Mouse (Mus musculus): ENCODE results near the gene Zfp385a. TPM values are rescaled to one million over a fixed set of nuclear protein-coding genes. Genes with fewer than 3 reads are reported as not detected.
A peak's percentile ranks its signal among the peaks of the same experiment; 100 is the strongest.

The Zfp385a gene
- polyA plus RNA-seq, 1 experiment from 2014 or later: 18.4 TPM

DNA sequence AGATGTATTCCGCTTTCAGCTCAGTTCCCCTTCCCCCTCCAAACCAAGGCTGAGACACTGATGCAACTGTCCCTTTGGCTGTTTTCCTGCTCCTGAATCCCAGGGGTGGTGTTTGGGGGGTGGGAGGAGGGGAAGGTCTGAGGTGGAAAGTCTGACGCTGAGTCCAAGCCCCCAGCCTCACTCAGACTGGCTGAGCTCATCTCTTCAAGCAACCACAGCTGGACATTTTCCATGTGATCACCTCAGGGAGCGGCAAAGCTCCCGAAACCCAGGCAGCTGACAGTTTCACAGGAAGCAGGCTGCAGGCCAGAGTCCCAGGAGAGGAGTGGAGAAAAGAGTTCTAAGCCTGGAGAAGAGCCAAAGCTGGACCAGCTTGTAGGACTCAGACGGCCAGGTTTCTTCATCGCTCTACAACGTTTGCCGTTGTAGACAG lies 37.0 kb upstream of the Zfp385a start:
- Histone ChIP-seq H3K4me3 (ENCODE audit: low read depth, low read length) (no peak overlapping the region), H3K9me3 (ENCODE audit: control insufficient read depth, low read length) (no peaks in the 10 kb centered on the region), H3K27ac (replicated peaks; ENCODE audit: low read depth, low read length) (peak overlapping the region; percentile 44), H3K27me3 (replicated peaks; ENCODE audit: control insufficient read depth, insufficient read depth, low read length) (no peaks in the 10 kb centered on the region), H3K9ac (ENCODE audit: low read depth, low read length) (no peak overlapping the region), H3K4me1 (ENCODE audit: control insufficient read depth, insufficient read depth, low read length) (peaks cover 14% of the 10 kb centered on the region; the same call in 1 of the 2 replicates), H3K36me3 (ENCODE audit: control insufficient read depth, insufficient read depth, low read length) (no peaks in the 10 kb centered on the region), H3K4me2 (ENCODE audit: low read depth, low read length) (peak overlapping the region; percentile 5; the same call in 1 of the 2 replicates)
- peak; percentile 83 for DNase-seq (ENCODE audit: low spot score)
- 42% methylated on average over 8 of the region's 8 CpGs for WGBS
- ATAC-seq (ENCODE audit: low read depth): peak; percentile 79; the same call in 1 of the 2 replicates

DNA sequence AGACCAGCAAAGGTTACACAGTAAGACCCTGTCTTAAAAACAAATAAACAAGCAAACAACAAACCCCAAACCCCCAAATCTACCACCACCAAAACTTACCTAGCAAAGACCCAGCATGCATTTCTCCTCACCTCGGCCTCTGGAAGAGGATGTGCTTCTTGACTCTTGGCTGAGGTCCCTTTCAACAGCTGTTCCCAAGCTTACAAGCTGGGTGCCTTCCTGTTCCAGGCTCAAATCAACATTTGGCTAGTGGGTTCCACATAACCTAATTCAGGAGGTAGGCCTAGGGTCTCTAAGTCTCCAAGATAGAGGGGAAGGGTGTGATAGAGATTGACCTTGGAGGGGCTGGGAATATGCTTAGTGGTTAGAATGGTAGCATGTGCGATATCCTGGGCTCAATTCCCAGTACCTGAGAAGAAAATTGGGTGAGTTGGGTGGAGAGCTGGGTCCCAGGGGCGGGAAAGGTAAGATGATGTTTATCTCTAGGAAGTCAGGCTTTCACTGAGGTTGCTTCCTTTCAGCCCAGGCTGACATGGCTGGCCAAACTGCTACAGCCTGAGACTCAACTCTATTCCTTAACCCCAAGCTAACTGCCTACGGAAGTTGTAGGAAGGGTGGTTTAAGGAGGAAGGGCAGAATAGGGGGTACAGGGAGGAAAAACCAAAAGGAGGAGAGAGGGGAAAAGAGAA lies 35.4 kb upstream of the Zfp385a start:
- ATAC-seq (ENCODE audit: low read depth) (no peak), DNase-seq (ENCODE audit: low spot score) (no peak)
- Histone ChIP-seq H3K4me2 (ENCODE audit: low read depth, low read length) (no peak overlapping the region), H3K27me3 (replicated peaks; ENCODE audit: control insufficient read depth, insufficient read depth, low read length) (no peaks in the 10 kb centered on the region), H3K9ac (ENCODE audit: low read depth, low read length) (no peak overlapping the region), H3K27ac (replicated peaks; ENCODE audit: low read depth, low read length) (no peak overlapping the region), H3K4me1 (ENCODE audit: control insufficient read depth, insufficient read depth, low read length) (peaks cover 14% of the 10 kb centered on the region), H3K4me3 (ENCODE audit: low read depth, low read length) (no peak overlapping the region), H3K36me3 (ENCODE audit: control insufficient read depth, insufficient read depth, low read length) (no peaks in the 10 kb centered on the region), H3K9me3 (ENCODE audit: control insufficient read depth, low read length) (no peaks in the 10 kb centered on the region)
- WGBS: 85% methylated on average over 4 of the region's 4 CpGs

GRCm38 (mm10) chr15:103372461-103372860 lies 32.6 kb upstream of the Zfp385a start:
- Histone ChIP-seq H3K9ac (ENCODE audit: low read depth, low read length) (no peak overlapping the region), H3K4me2 (ENCODE audit: low read depth, low read length) (no peak overlapping the region), H3K27ac (replicated peaks; ENCODE audit: low read depth, low read length) (no peak overlapping the region), H3K4me1 (ENCODE audit: control insufficient read depth, insufficient read depth, low read length) (no peaks in the 10 kb centered on the region; the same call in 1 of the 2 replicates), H3K36me3 (ENCODE audit: control insufficient read depth, insufficient read depth, low read length) (no peaks in the 10 kb centered on the region), H3K9me3 (ENCODE audit: control insufficient read depth, low read length) (no peaks in the 10 kb centered on the region), H3K4me3 (ENCODE audit: low read depth, low read length) (no peak overlapping the region), H3K27me3 (replicated peaks; ENCODE audit: control insufficient read depth, insufficient read depth, low read length) (no peaks in the 10 kb centered on the region)
- ATAC-seq (ENCODE audit: low read depth): no peak
- DNase-seq (ENCODE audit: low spot score): no peak

- H3K9ac ChIP-seq (ENCODE audit: low read depth, low read length): no peak overlapping the region
- H3K27ac ChIP-seq (replicated peaks; ENCODE audit: low read depth, low read length): peak overlapping the region; percentile 67; the same call in 1 of the 2 replicates
- WGBS: 74% methylated on average over 1 of the region's 1 CpGs
- no peak overlapping the region for H3K4me2 ChIP-seq (ENCODE audit: low read depth, low read length)
- peaks cover 5% of the 10 kb centered on the region for H3K4me1 ChIP-seq (ENCODE audit: control insufficient read depth, insufficient read depth, low read length)
- H3K9me3 ChIP-seq (ENCODE audit: control insufficient read depth, low read length): no peaks in the 10 kb centered on the region
- no peaks in the 10 kb centered on the region for H3K27me3 ChIP-seq (replicated peaks; ENCODE audit: control insufficient read depth, insufficient read depth, low read length)
- no peaks in the 10 kb centered on the region for H3K36me3 ChIP-seq (ENCODE audit: control insufficient read depth, insufficient read depth, low read length)
- ATAC-seq (ENCODE audit: low read depth) (no peak), DNase-seq (ENCODE audit: low spot score) (no peak)
- H3K4me3 ChIP-seq (ENCODE audit: low read depth, low read length): no peak overlapping the region
Measured at GRCm38 (mm10) chr15:103371741-103372140, 31.8 kb upstream of the Zfp385a start.

GRCm38 (mm10) chr15:103371208-103371607 lies 31.3 kb upstream of the Zfp385a start:
- DNase-seq (ENCODE audit: low spot score) (peak; percentile 60), ATAC-seq (ENCODE audit: low read depth) (no peak; the same call in 1 of the 2 replicates)
- H3K27ac ChIP-seq (replicated peaks; ENCODE audit: low read depth, low read length): peak overlapping the region; percentile 67; the same call in 1 of the 2 replicates

DNA sequence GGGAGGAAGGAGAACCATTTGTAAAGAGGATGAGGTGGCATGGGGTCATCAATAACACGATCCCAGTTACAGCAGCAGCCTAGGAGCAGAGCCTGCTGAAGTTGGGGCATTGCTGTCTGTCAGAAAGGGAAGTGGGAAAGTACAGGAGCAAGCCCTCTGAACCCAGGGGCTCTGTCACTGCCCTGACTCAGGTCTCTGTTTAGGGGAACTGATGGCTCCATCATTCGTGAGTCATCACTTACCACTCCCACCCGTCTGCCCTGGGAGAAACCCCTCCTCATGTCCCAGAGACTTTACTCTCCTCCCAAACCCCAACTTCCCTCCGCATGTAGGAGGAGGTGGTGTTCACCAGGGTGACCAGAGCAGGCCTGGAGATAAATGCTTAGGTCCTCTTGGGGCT lies 30.6 kb upstream of the Zfp385a start:
- Histone ChIP-seq H3K4me3 (ENCODE audit: low read depth, low read length) (no peak overlapping the region), H3K4me2 (ENCODE audit: low read depth, low read length) (no peak overlapping the region), H3K4me1 (ENCODE audit: control insufficient read depth, insufficient read depth, low read length) (peaks cover 5% of the 10 kb centered on the region), H3K9me3 (ENCODE audit: control insufficient read depth, low read length) (no peaks in the 10 kb centered on the region), H3K36me3 (ENCODE audit: control insufficient read depth, insufficient read depth, low read length) (no peaks in the 10 kb centered on the region), H3K27me3 (replicated peaks; ENCODE audit: control insufficient read depth, insufficient read depth, low read length) (no peaks in the 10 kb centered on the region), H3K9ac (ENCODE audit: low read depth, low read length) (no peak overlapping the region), H3K27ac (replicated peaks; ENCODE audit: low read depth, low read length) (no peak overlapping the region)
- no peak for DNase-seq (ENCODE audit: low spot score)
- no peak for ATAC-seq (ENCODE audit: low read depth)
- WGBS: 47% methylated on average over 4 of the region's 4 CpGs

More at GRCm38 (mm10) chr15:103371208-103371607, 31.3 kb upstream of the Zfp385a start:
- no peaks in the 10 kb centered on the region for H3K9me3 ChIP-seq (ENCODE audit: control insufficient read depth, low read length)
- H3K4me1 ChIP-seq (ENCODE audit: control insufficient read depth, insufficient read depth, low read length): peaks cover 5% of the 10 kb centered on the region
- no peaks in the 10 kb centered on the region for H3K36me3 ChIP-seq (ENCODE audit: control insufficient read depth, insufficient read depth, low read length)
- no peaks in the 10 kb centered on the region for H3K27me3 ChIP-seq (replicated peaks; ENCODE audit: control insufficient read depth, insufficient read depth, low read length)
- H3K9ac ChIP-seq (ENCODE audit: low read depth, low read length): no peak overlapping the region
- H3K4me3 ChIP-seq (ENCODE audit: low read depth, low read length): no peak overlapping the region
- no peak overlapping the region for H3K4me2 ChIP-seq (ENCODE audit: low read depth, low read length)
- 17% methylated on average over 2 of the region's 2 CpGs for WGBS

- ATAC-seq (ENCODE audit: low read depth) (no peak), DNase-seq (ENCODE audit: low spot score) (no peak)
- WGBS: 38% methylated on average over 1 of the region's 1 CpGs
- Histone ChIP-seq H3K4me2 (ENCODE audit: low read depth, low read length) (no peak overlapping the region), H3K4me1 (ENCODE audit: control insufficient read depth, insufficient read depth, low read length) (peaks cover 16% of the 10 kb centered on the region), H3K27ac (replicated peaks; ENCODE audit: low read depth, low read length) (no peak overlapping the region), H3K36me3 (ENCODE audit: control insufficient read depth, insufficient read depth, low read length) (no peaks in the 10 kb centered on the region), H3K9me3 (ENCODE audit: control insufficient read depth, low read length) (no peaks in the 10 kb centered on the region), H3K4me3 (ENCODE audit: low read depth, low read length) (no peak overlapping the region), H3K27me3 (replicated peaks; ENCODE audit: control insufficient read depth, insufficient read depth, low read length) (no peaks in the 10 kb centered on the region), H3K9ac (ENCODE audit: low read depth, low read length) (no peak overlapping the region)
Measured at GRCm38 (mm10) chr15:103369123-103369522, 29.2 kb upstream of the Zfp385a start.

- Histone ChIP-seq H3K9me3 (ENCODE audit: control insufficient read depth, low read length) (no peaks in the 10 kb centered on the region), H3K27me3 (replicated peaks; ENCODE audit: control insufficient read depth, insufficient read depth, low read length) (no peaks in the 10 kb centered on the region), H3K27ac (replicated peaks; ENCODE audit: low read depth, low read length) (no peak overlapping the region), H3K4me1 (ENCODE audit: control insufficient read depth, insufficient read depth, low read length) (peaks cover 17% of the 10 kb centered on the region), H3K36me3 (ENCODE audit: control insufficient read depth, insufficient read depth, low read length) (no peaks in the 10 kb centered on the region), H3K4me2 (ENCODE audit: low read depth, low read length) (no peak overlapping the region), H3K4me3 (ENCODE audit: low read depth, low read length) (no peak overlapping the region), H3K9ac (ENCODE audit: low read depth, low read length) (no peak overlapping the region)
- WGBS: 87% methylated on average over 4 of the region's 4 CpGs
- no peak for ATAC-seq (ENCODE audit: low read depth)
- no peak for DNase-seq (ENCODE audit: low spot score)
Measured at GRCm38 (mm10) chr15:103368179-103368940, 28.5 kb upstream of the Zfp385a start.

Measured in embryonic facial prominence, embryonic 14.5 days (tissue).